Comparison of ENCODE assay signal across 9 mouse cellular contexts in the genomic region with DNA sequence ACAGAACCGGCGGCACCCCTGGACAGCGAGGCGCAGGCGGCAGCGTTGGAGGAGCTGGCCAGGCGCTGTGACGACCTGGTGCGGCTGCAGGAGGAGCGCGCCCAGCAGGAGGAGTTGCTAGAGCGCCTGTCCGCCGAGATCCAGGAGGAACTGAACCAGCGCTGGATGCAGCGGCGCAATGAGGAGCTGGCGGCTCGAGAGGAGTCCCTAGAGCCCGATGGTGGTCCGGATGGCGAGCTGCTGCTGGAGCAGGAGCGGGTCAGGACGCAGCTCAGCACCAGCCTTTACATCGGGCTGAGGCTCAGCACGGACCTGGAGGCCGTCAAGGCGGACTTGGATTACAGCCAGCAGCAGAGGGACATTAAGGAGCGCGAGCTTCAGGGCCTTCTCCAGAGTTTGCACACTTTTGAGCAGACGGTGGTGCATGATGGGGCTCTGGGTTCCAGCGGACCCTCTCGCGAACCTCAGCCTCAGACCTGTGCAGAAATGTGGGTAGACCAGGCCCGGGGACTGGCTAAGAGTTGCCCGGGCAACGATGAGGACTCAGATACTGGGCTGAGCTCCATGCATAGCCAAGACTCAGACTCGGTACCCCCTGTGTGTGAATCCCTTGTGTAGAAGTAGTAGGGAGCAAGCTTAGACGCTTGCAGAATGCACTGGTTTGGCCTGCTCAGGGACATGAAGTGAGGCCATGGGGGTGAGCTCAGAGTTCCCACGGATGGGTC. TPM values are rescaled to one million over a fixed set of nuclear protein-coding genes. Genes with fewer than 3 reads are reported as not detected.
DNase-seq lines count a peak whose midpoint lies in the region; ATAC-seq lines count a peak whose summit lies in the region.
"Had no signal": no experiment of that assay in that cellular context is flagged by ENCODE, and none has a peak within 500 bp of the region (broad histone marks: within the 10 kb centered on the region; RNA-seq: fewer than 3 reads in every experiment).

No protein-coding gene starts in this region.

- peaks cover 27% of the 10 kb centered on the region for H3K27me3 ChIP-seq in embryonic facial prominence, embryonic 14.5 days (replicated peaks; ENCODE audit: control insufficient read depth, insufficient read depth, low read length)
- H3K27me3 ChIP-seq in stomach, embryonic 16.5 days (ENCODE audit: control insufficient read depth, insufficient read depth, low read length), result peaks cover 19% of the 10 kb centered on the region
- H3K27me3 ChIP-seq: Patski had no signal

- H3K4me1 ChIP-seq in embryonic facial prominence, embryonic 14.5 days (ENCODE audit: control insufficient read depth, insufficient read depth, low read length), result peaks cover 2% of the 10 kb centered on the region; the same call in 1 of the 2 replicates
- H3K4me1 ChIP-seq in stomach, embryonic 16.5 days (ENCODE audit: control insufficient read depth, insufficient read depth, low read length), result peaks cover 16% of the 10 kb centered on the region; the same call in 1 of the 2 replicates

- DNase-seq in urinary bladder, postnatal 14 days (ENCODE audit: low spot score), result peak; percentile 32
- DNase-seq in urinary bladder, adult 18-20 months (ENCODE audit: low spot score in 2 of 2), result no peak
- DNase-seq in embryonic facial prominence, embryonic 14.5 days (ENCODE audit: low spot score), result peak; percentile 51
- DNase-seq in heart, postnatal 10 days, result peak; percentile 34 to 41
- DNase-seq in kidney, postnatal 36 days, result peak; percentile 45 to 69
- no peak for DNase-seq in thymus, adult 18-20 months

- peak; percentile 27 for ATAC-seq in embryonic facial prominence, embryonic 14.5 days (ENCODE audit: low read depth)
- peak; percentile 45 for ATAC-seq in megakaryocyte progenitor cell, adult 5-6 weeks (replicated peaks; ENCODE audit: poor library complexity)
- peak; percentile 33; the same call in 1 of the 2 replicates for ATAC-seq in stomach, embryonic 16.5 days (ENCODE audit: insufficient read depth, low FRiP score)
- ATAC-seq: Patski had no signal

- no peaks in the 10 kb centered on the region for H3K9me3 ChIP-seq in embryonic facial prominence, embryonic 14.5 days (ENCODE audit: control insufficient read depth, low read length)
- H3K9me3 ChIP-seq in stomach, embryonic 16.5 days (replicated peaks; ENCODE audit: control insufficient read depth, low read length), result no peaks in the 10 kb centered on the region

- peak overlapping the region; percentile 60 for H3K9ac ChIP-seq in embryonic facial prominence, embryonic 14.5 days (ENCODE audit: low read depth, low read length)
- H3K9ac ChIP-seq in stomach, embryonic 16.5 days (ENCODE audit: low read length), result peak overlapping the region; percentile 81

- H3K36me3 ChIP-seq in embryonic facial prominence, embryonic 14.5 days (ENCODE audit: control insufficient read depth, insufficient read depth, low read length), result no peaks in the 10 kb centered on the region
- no peaks in the 10 kb centered on the region for H3K36me3 ChIP-seq in stomach, embryonic 16.5 days (ENCODE audit: control insufficient read depth, insufficient read depth, low read length)

- peak overlapping the region; percentile 92 for H3K4me2 ChIP-seq in embryonic facial prominence, embryonic 14.5 days (ENCODE audit: low read depth, low read length)
- peak overlapping the region; percentile 84 for H3K4me2 ChIP-seq in stomach, embryonic 16.5 days (ENCODE audit: low read depth, low read length)

- WGBS in embryonic facial prominence, embryonic 14.5 days, result 5% methylated on average over 38 of the region's 40 CpGs
- WGBS in stomach, embryonic 16.5 days, result 5% methylated on average over 40 of the region's 40 CpGs

- no peak overlapping the region for H3K27ac ChIP-seq in embryonic facial prominence, embryonic 14.5 days (replicated peaks; ENCODE audit: low read depth, low read length)
- H3K27ac ChIP-seq in stomach, embryonic 16.5 days (ENCODE audit: low read length), result peak overlapping the region; percentile 69

- intact Hi-C loops in heart, postnatal 10 days (cut with DNase I), result loop anchor here (5.0 kb wide), 1 partner anchor 102 kb away; no protein-coding TSS in a partner anchor

- H3K4me3 ChIP-seq in embryonic facial prominence, embryonic 14.5 days (ENCODE audit: low read depth, low read length), result peak overlapping the region; percentile 54
- H3K4me3 ChIP-seq in stomach, embryonic 16.5 days (replicated peaks; ENCODE audit: low read length), result peak overlapping the region; percentile 69

RNA-seq across cellular contexts. Expression of a gene that starts 1.5 kb away (rescaled TPM):
- 2.6 and 3.8 TPM in 2 replicates for polyA plus RNA-seq in embryonic facial prominence, embryonic 14.5 days (2014; fragmentation: Nextera tagmentation; extraction: Ambion mirVana)
- total RNA-seq in heart, postnatal 10 days (2021), result 1 to 10 TPM; 2.4 to 2.6 TPM
- 0.07 and 0.10 TPM in 2 replicates for total RNA-seq in megakaryocyte progenitor cell, adult 5-6 weeks (2015)
- total RNA-seq in megakaryocyte progenitor cell, adult 5-6 weeks (2017), result 0.08 and 0.10 TPM in 2 replicates
- 5.3 and 6.3 TPM in 2 replicates for polyA plus RNA-seq in stomach, embryonic 16.5 days (2015; fragmentation: Nextera tagmentation; extraction: Ambion mirVana)
- polyA plus RNA-seq: Patski had no signal

Comparison
In these comparisons a context has a peak if more than half of its experiments do, and no peak if none do; other contexts are left out.
1. DNase-seq: peak in urinary bladder, postnatal 14 days (single experiment), embryonic facial prominence, embryonic 14.5 days (single experiment), heart, postnatal 10 days (2 of 2) and kidney, postnatal 36 days (2 of 2); none in urinary bladder, adult 18-20 months (0 of 2) and thymus, adult 18-20 months (0 of 2).
2. Peak in every context shown above with its lines, with median percentiles within 50 percentile points of each other: ATAC-seq.